Mouse (Mus musculus) hindbrain, postnatal 0 days (tissue): ENCODE data around the gene Myb. TPM values are rescaled to one million over a fixed set of nuclear protein-coding genes. Genes with fewer than 3 reads are reported as not detected.

Experiments
- ATAC-seq: fragments of 200-750 bp; cut with Nextera tagmentation; 2 replicates; pipeline ENCODE4 v1.8.0; 2017; ENCODE audit warnings: mild to moderate bottlenecking, moderate TSS enrichment, moderate library complexity
- DNase-seq: peaks from one replicate; pipeline ENCODE4 v3.0.0-alpha.2; 2015; ENCODE audit warnings: low spot score
- H3K27ac ChIP-seq: fragments of 300-500 bp; sonication (generic); 2 replicates; pipeline ENCODE4 v1.5.1; 2014; ENCODE audit warnings: mild to moderate bottlenecking
- H3K27me3 ChIP-seq: fragments of 300-500 bp; sonication (generic); 2 replicates; pipeline ENCODE4 v1.6.1; 2014; ENCODE audit warnings: low read length, mixed read lengths; ENCODE audit not compliant: insufficient read depth
- H3K36me3 ChIP-seq: fragments of 300-500 bp; sonication (generic); 2 replicates; pipeline ENCODE4 v1.6.1; 2014; ENCODE audit warnings: low read length, mixed read lengths; ENCODE audit not compliant: insufficient read depth
- H3K4me1 ChIP-seq: fragments of 300-500 bp; sonication (generic); 2 replicates; pipeline ENCODE4 v1.6.1; 2014; ENCODE audit warnings: antibody characterized with exemption, low read length, mixed read lengths; ENCODE audit not compliant: insufficient read depth
- H3K4me2 ChIP-seq: fragments of 300-500 bp; sonication (generic); 2 replicates; pipeline ENCODE4 v1.6.1; 2014; ENCODE audit warnings: low read depth, mild to moderate bottlenecking, low read length, moderate library complexity, mixed read lengths
- H3K4me3 ChIP-seq: fragments of 300-500 bp; sonication (generic); 2 replicates; pipeline ENCODE4 v1.5.1; 2014; ENCODE audit warnings: low read length
- H3K9ac ChIP-seq: fragments of 300-500 bp; sonication (generic); replicated peaks from 2 replicates; pipeline ENCODE4 v1.6.1; 2014; ENCODE audit warnings: mild to moderate bottlenecking, low read length, moderate library complexity, mixed read lengths
- H3K9me3 ChIP-seq: fragments of 300-500 bp; sonication (generic); 2 replicates; pipeline ENCODE4 v1.6.1; 2016; ENCODE audit warnings: low read length, mixed read lengths
- CTCF ChIP-seq: IDR thresholded peaks from 2 replicates; pipeline ENCODE4 v1.5.1; 2016; ENCODE audit warnings: antibody characterized with exemption, control low read depth, low read depth
- WGBS: fragments of 180-500 bp; shearing (Covaris S2); extraction: QIAGEN DNeasy Blood & Tissue Kit; methylation state at CpG from one replicate; pipeline ENCODE4 v1.1.7; 2014; 5-methylcytosine and 5-hydroxymethylcytosine counted together
- polyA plus RNA-seq: library from polyadenylated mRNA; unstranded; fragments of >200 nt; fragmentation: Nextera tagmentation; extraction: Ambion mirVana; gene quantifications from 2 replicates; pipeline ENCODE4 v1.2.1, GENCODE M21; 2015
- total RNA-seq: library from RNA; depleted of rRNA; stranded (reverse); fragments of >200 nt; gene quantifications from 2 replicates; pipeline ENCODE4 v1.2.3, GENCODE M21; 2014

Myb gene
- total and polyA plus RNA-seq, 2 experiments from 2014 or later: 2.0 to 3.3 TPM

- Histone ChIP-seq H3K36me3 (no peaks in the 10 kb centered on the region), H3K9me3 (no peaks in the 10 kb centered on the region), H3K27me3 (no peaks in the 10 kb centered on the region), H3K4me2 (no peak overlapping the region), H3K4me1 (no peaks in the 10 kb centered on the region; the same call in 1 of the 2 replicates), H3K9ac (no peak overlapping the region), H3K27ac (no peak overlapping the region), H3K4me3 (no peak overlapping the region)
- TF ChIP-seq CTCF: no peak
- WGBS: 86% methylated on average over 2 of the region's 2 CpGs
- ATAC-seq: no peak
- no peak for DNase-seq
These were observed 52.0 kb downstream of the Myb start for GRCm38 (mm10) chr10:21108796-21109195.

GRCm38 (mm10) chr10:21108182-21108581, 52.6 kb downstream of the Myb start:
- WGBS: 90% methylated on average over 5 of the region's 5 CpGs
- H3K9me3 ChIP-seq: no peaks in the 10 kb centered on the region
- H3K27me3 ChIP-seq: no peaks in the 10 kb centered on the region

GRCm38 (mm10) chr10:21105206-21105605, 55.6 kb downstream of the Myb start:
- Histone ChIP-seq H3K9ac (no peak overlapping the region), H3K9me3 (no peaks in the 10 kb centered on the region), H3K4me3 (no peak overlapping the region), H3K27ac (no peak overlapping the region), H3K27me3 (no peaks in the 10 kb centered on the region), H3K36me3 (no peaks in the 10 kb centered on the region), H3K4me2 (no peak overlapping the region), H3K4me1 (no peaks in the 10 kb centered on the region; the same call in 1 of the 2 replicates)
- no peak for TF ChIP-seq CTCF
- DNase-seq: no peak
- no peak for ATAC-seq
- 89% methylated on average over 2 of the region's 2 CpGs for WGBS

More at GRCm38 (mm10) chr10:21108182-21108581, 52.6 kb downstream of the Myb start:
- TF ChIP-seq CTCF: no peak
- Histone ChIP-seq H3K4me1 (no peaks in the 10 kb centered on the region; the same call in 1 of the 2 replicates), H3K36me3 (no peaks in the 10 kb centered on the region), H3K27ac (no peak overlapping the region), H3K4me3 (no peak overlapping the region), H3K4me2 (no peak overlapping the region), H3K9ac (no peak overlapping the region)
- ATAC-seq (no peak), DNase-seq (no peak)

- Histone ChIP-seq H3K9ac (no peak overlapping the region), H3K4me2 (no peak overlapping the region), H3K4me1 (no peaks in the 10 kb centered on the region), H3K27ac (no peak overlapping the region), H3K36me3 (no peaks in the 10 kb centered on the region), H3K4me3 (no peak overlapping the region), H3K9me3 (no peaks in the 10 kb centered on the region), H3K27me3 (no peaks in the 10 kb centered on the region)
- TF ChIP-seq CTCF: no peak
- no peak for ATAC-seq
- DNase-seq: no peak
- WGBS: 78% methylated on average over 7 of the region's 7 CpGs
These were observed 58.1 kb downstream of the Myb start for GRCm38 (mm10) chr10:21102689-21103088.

- 37% methylated on average over 4 of the region's 4 CpGs for WGBS
- DNase-seq: no peak
These were observed 58.8 kb downstream of the Myb start for GRCm38 (mm10) chr10:21101948-21102347.

GRCm38 (mm10) chr10:21100646-21101249, 60.0 kb downstream of the Myb start:
- Histone ChIP-seq H3K27ac (no peak overlapping the region), H3K27me3 (no peaks in the 10 kb centered on the region)
- 38% methylated on average over 9 of the region's 9 CpGs for WGBS

More at GRCm38 (mm10) chr10:21101948-21102347, 58.8 kb downstream of the Myb start:
- Histone ChIP-seq H3K27me3 (no peaks in the 10 kb centered on the region), H3K36me3 (no peaks in the 10 kb centered on the region), H3K4me3 (no peak overlapping the region), H3K27ac (no peak overlapping the region), H3K9me3 (no peaks in the 10 kb centered on the region), H3K4me1 (no peaks in the 10 kb centered on the region), H3K9ac (no peak overlapping the region), H3K4me2 (no peak overlapping the region)
- TF ChIP-seq CTCF: no peak
- peak; percentile 54; the same call in 1 of the 2 replicates for ATAC-seq

GRCm38 (mm10) chr10:21099515-21099914, 61.3 kb downstream of the Myb start:
- no peak for TF ChIP-seq CTCF
- no peak overlapping the region for H3K9ac ChIP-seq
- H3K4me3 ChIP-seq: no peak overlapping the region
- H3K36me3 ChIP-seq: no peaks in the 10 kb centered on the region
- no peaks in the 10 kb centered on the region for H3K4me1 ChIP-seq
- 89% methylated on average over 7 of the region's 7 CpGs for WGBS
- no peak overlapping the region for H3K27ac ChIP-seq
- H3K4me2 ChIP-seq: no peak overlapping the region
- H3K27me3 ChIP-seq: no peaks in the 10 kb centered on the region
- DNase-seq (no peak), ATAC-seq (no peak)
- no peaks in the 10 kb centered on the region for H3K9me3 ChIP-seq

More at GRCm38 (mm10) chr10:21100646-21101249, 60.0 kb downstream of the Myb start:
- no peak for TF ChIP-seq CTCF
- ATAC-seq: no peak
- H3K4me2 ChIP-seq: no peak overlapping the region
- no peaks in the 10 kb centered on the region for H3K36me3 ChIP-seq
- no peak overlapping the region for H3K9ac ChIP-seq
- no peak for DNase-seq
- no peak overlapping the region for H3K4me3 ChIP-seq
- no peaks in the 10 kb centered on the region for H3K9me3 ChIP-seq
- H3K4me1 ChIP-seq: no peaks in the 10 kb centered on the region
